Mouse (Mus musculus): ENCODE results near the gene Rsph9. TPM values are rescaled to one million over a fixed set of nuclear protein-coding genes. Genes with fewer than 3 reads are reported as not detected.

Rsph9 gene
- total and polyA plus RNA-seq, 3 experiments, result 0.29 TPM; not detected in 2

GRCm38 (mm10) chr17:46123285-46123684, 20.7 kb downstream of the Rsph9 start:
- H3K9me3 ChIP-seq (replicated peaks; ENCODE audit: insufficient read depth, low read length), result no peaks in the 10 kb centered on the region
- H3K9ac ChIP-seq (ENCODE audit: control insufficient read depth, low read depth, low read length, poor library complexity, severe bottlenecking), result no peak overlapping the region
- peaks cover 0 to 6% of the 10 kb centered on the region in 2 experiments; a peak in 2 of 4 replicates for H3K36me3 ChIP-seq (ENCODE audit: control insufficient read depth in 1 of 2, insufficient read depth in 2 of 2, low read length in 2 of 2)
- H3K4me1 ChIP-seq (ENCODE audit: control insufficient read depth in 1 of 2, insufficient read depth in 2 of 2, low read length in 2 of 2), result no peaks in the 10 kb centered on the region
- H3K4me3 ChIP-seq (ENCODE audit: control insufficient read depth in 1 of 2, insufficient read depth in 1 of 2, low read depth in 2 of 2, low read length in 2 of 2), result no peak overlapping the region
- TF ChIP-seq KAT2A (conservative IDR thresholded peaks at IDR 0.05; ENCODE audit: low read depth, low read length), result no peak
- no peak for TF ChIP-seq USF1 (IDR thresholded peaks at IDR 0.05; ENCODE audit: low read depth, low read length)
- no peak overlapping the region for H3K27ac ChIP-seq (ENCODE audit: control insufficient read depth, low read depth, low read length)
- no peaks in the 10 kb centered on the region for H3K27me3 ChIP-seq (ENCODE audit: control insufficient read depth in 1 of 2, insufficient read depth in 2 of 2, low read length in 2 of 2)
- DNase-seq (ENCODE audit: low read depth, low spot score), result no peak
- no peaks in the 10 kb centered on the region for H3K79me2 ChIP-seq (ENCODE audit: control insufficient read depth, insufficient read depth, low read length, poor library complexity)

- Histone ChIP-seq H3K27me3 (ENCODE audit: control insufficient read depth in 1 of 2, insufficient read depth in 2 of 2, low read length in 2 of 2) (no peaks in the 10 kb centered on the region), H3K9me3 (replicated peaks; ENCODE audit: insufficient read depth, low read length) (no peaks in the 10 kb centered on the region), H3K9ac (ENCODE audit: control insufficient read depth, low read depth, low read length, poor library complexity, severe bottlenecking) (no peak overlapping the region), H3K36me3 (ENCODE audit: control insufficient read depth in 1 of 2, insufficient read depth in 2 of 2, low read length in 2 of 2) (peaks cover 0 to 6% of the 10 kb centered on the region in 2 experiments; a peak in 2 of 4 replicates), H3K4me3 (ENCODE audit: control insufficient read depth in 1 of 2, insufficient read depth in 1 of 2, low read depth in 2 of 2, low read length in 2 of 2) (no peak overlapping the region), H3K27ac (ENCODE audit: control insufficient read depth, low read depth, low read length) (no peak overlapping the region), H3K4me1 (ENCODE audit: control insufficient read depth in 1 of 2, insufficient read depth in 2 of 2, low read length in 2 of 2) (no peaks in the 10 kb centered on the region), H3K79me2 (ENCODE audit: control insufficient read depth, insufficient read depth, low read length, poor library complexity) (no peaks in the 10 kb centered on the region)
- TF ChIP-seq ZKSCAN1 (IDR thresholded peaks at IDR 0.05; ENCODE audit: low read depth, low read length) (no peak), MAFK (IDR thresholded peaks at IDR 0.05; ENCODE audit: borderline replicate concordance, low read depth, low read length) (no peak), E2F4 (IDR thresholded peaks at IDR 0.05; ENCODE audit: borderline replicate concordance, low read depth, low read length) (no peak), ZMIZ1 (IDR thresholded peaks at IDR 0.05; ENCODE audit: low read depth, low read length) (no peak), ZNF384 (IDR thresholded peaks at IDR 0.05; ENCODE audit: low read depth, low read length) (no peak), TBP (IDR thresholded peaks at IDR 0.05; ENCODE audit: low read depth, low read length) (no peak), RCOR1 (IDR thresholded peaks at IDR 0.05; ENCODE audit: low read depth, low read length) (no peak), POLR2AphosphoS5 (IDR thresholded peaks at IDR 0.05; ENCODE audit: borderline replicate concordance, low read depth, low read length) (no peak), NRF1 (IDR thresholded peaks at IDR 0.05; ENCODE audit: insufficient read depth, low read depth, low read length, poor library complexity, severe bottlenecking) (no peak), USF1 (IDR thresholded peaks at IDR 0.05; ENCODE audit: low read depth, low read length) (no peak), KAT2A (conservative IDR thresholded peaks at IDR 0.05; ENCODE audit: low read depth, low read length) (no peak), POLR2A (IDR thresholded peaks at IDR 0.05; ENCODE audit: control insufficient read depth in 1 of 2, insufficient read depth in 1 of 2, low read depth in 1 of 2, low read length in 2 of 2, poor library complexity in 1 of 2) (no peak), GATA1 (IDR thresholded peaks at IDR 0.05; ENCODE audit: low read depth, low read length) (no peak), POLR2AphosphoS2 (IDR thresholded peaks at IDR 0.05; ENCODE audit: low read length) (no peak), UBTF (IDR thresholded peaks at IDR 0.05; ENCODE audit: borderline replicate concordance, insufficient read depth, low read depth, low read length) (no peak), MYB (IDR thresholded peaks at IDR 0.05; ENCODE audit: low read depth, low read length) (no peak), MEF2A (IDR thresholded peaks at IDR 0.05; ENCODE audit: extremely low read depth, insufficient replicate concordance, low read depth, low read length, poor library complexity, severe bottlenecking) (no peak), JUND (IDR thresholded peaks at IDR 0.05; ENCODE audit: low read depth, low read length) (no peak)
- no peak for DNase-seq (ENCODE audit: low read depth, low spot score)
Measured at GRCm38 (mm10) chr17:46122791-46123190, 21.2 kb downstream of the Rsph9 start.
